Mouse (Mus musculus) frontal cortex, postnatal 14 days (tissue): Measurements from ENCODE around the gene Insrr.
"Not testable (repeated sequence)": the region's sequence is repeated elsewhere in the genome, so short reads cannot be mapped to it uniquely, and the experiment has no call there.

Experiments used
- DNase-seq, 2 experiments: peaks; one replicate each; pipeline ENCODE4 v3.0.0; 2022; ENCODE audit warnings: low spot score in 2 of 2

Insrr gene

DNA sequence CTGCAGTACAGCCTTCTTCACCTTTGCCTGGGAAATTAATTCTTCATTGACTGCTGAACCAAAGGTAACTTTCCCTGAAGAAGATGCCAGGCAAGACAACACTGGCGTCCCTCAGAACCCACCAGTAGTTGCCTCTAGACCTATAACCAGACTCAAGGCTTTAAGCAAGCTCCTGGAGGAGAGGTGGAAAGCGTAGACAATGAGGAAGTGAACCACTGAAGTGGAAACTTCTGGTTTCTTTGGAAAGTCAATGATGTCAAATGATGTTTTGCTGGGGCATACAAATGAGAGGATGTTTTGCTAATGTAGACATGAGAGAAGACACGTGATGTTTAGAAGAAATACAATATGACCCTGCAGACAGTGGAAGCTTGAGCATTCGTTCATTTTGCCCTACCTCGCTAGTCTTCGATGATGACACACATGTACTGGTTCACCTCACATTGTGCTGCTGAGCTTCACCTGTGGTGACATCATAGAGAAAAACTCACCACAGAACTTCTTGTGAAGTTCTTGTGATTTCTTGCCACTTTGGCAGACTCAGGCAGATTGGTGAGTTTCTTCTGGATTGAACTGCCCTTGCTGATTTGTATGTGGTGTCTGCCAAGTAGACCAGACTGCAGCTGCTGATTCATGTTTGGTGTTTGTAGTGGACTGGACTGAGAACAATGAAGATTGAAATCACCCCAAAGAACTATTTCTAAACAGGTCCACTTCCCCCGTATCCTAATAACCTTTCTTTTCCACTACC lies 35.5 kb downstream of the Insrr start:
- DNase-seq: no peak

DNA sequence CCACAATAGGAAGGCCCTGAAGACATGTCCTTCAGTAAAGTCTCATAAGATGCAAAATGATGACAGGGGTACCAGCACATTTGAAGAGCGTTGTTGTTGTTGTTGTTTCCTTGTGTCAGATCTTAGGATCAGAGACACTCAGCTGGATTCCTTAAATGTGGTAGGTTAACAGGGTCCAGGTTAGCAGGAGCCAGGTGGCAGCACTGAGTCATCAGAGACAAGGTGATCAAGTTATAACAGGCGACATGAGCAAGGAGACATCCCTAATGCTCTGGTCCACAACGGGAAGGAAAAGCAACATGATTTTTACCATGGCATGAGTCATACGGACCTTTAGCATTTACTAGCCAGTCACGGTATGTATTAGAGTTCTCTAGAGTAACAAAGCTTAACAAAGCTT lies 36.7 kb downstream of the Insrr start:
- DNase-seq: no peak

DNA sequence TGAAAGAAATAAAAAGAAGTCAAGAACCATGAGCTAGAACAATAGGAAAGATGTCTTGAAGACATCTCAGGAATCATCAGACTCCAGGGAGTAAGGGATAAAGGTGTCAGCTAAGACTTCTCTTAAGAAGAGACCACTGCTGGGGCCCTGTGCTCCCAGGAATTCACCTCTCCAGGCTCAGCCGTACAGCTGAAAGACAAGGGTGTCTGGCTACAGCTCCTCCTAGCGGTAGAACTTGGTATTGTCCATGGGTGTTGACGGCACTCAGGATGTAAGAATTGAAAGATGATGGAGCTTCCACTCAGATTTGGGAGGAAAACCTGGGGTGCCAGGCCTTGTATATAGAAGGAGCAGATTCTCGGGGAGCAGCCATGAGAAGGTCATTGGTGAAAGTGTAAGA lies 41.9 kb downstream of the Insrr start:
- peak in 1 of 2 experiments; percentile 72 for DNase-seq

DNA sequence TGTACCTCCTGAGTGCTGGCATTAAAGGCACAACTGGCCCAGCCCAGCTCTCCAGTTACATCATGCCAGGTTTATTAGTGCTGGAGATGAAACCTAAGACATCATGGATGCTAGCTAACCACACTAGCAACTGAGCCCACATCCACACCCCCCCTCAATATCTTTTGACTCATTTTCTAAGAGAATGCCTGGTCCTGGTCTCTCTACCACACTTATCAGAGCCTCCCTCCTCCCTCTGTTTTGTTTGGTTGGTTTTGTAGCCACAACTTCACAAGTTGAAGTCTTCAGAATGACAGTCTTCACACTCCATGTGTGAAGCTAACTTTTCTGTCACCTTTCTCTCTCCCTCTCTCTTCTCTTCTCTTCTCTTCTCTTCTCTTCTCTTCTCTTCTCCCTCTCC lies 44.1 kb downstream of the Insrr start:
- no peak for DNase-seq

DNA sequence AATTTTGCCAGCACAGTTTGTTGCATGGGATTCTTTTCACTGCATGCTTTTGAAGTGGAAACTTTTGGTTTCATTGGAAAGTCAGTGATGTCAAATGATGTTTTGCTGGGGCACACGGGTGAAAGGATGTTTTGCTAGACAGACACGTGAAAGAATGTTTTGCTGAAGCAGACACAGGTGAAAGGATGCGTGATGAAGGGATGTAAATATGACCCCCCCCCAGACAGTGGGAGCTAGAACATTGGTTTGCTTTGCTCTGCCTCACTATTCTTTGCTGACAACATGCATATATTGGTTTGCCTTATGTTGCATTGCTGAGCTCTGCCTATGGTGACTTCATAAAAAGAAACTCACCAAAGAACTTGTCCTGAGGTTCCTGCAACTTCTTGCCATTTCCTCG lies 48.2 kb downstream of the Insrr start:
- DNase-seq: no peak

DNA sequence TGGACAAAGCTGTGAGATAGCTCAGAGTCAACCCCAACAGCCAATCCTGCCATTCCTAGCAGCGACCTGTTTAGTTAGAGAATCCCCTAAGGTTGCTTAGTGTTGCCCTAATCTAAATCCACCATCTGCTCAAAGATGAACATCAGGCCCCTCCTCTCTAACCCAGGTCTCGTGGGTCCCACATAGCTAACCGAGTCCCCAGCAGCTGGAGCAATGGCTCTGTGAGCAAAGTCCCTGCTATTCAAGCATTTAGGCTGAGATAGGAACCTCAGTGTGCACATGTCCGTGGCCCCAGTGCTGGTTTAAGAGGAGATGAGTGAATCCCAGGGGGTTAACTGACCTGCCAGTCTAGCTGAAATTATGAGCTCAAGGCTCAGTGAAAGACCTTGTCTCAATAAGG lies 49.4 kb downstream of the Insrr start:
- DNase-seq: no peak

DNA sequence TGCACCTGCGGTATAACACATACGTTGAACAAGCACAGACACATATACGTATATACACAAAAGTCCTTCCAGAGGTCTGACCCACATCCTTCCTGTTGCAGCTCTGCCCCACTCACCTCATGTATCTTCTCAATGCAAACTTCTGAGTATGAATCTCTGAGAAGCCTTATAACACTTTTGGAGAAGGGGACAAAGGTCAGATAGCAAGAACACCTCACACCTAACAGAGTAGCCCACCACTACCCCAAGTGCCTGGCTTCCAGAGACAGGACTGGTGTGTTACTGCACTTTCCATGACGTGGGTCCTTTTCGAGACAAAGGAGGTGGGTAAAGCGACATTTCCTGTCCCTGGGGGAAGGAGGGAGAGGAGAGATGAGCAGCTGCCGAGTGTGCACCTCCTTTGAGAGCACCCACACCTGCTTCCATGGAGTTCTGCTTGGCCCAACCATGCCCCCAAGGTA lies 49.9 kb downstream of the Insrr start, which contains the start of gene Sh2d2a:
Gene Sh2d2a (plus strand): TSS at position 106 of the 461 bp plus-strand sequence.
- DNase-seq: no peak

DNA sequence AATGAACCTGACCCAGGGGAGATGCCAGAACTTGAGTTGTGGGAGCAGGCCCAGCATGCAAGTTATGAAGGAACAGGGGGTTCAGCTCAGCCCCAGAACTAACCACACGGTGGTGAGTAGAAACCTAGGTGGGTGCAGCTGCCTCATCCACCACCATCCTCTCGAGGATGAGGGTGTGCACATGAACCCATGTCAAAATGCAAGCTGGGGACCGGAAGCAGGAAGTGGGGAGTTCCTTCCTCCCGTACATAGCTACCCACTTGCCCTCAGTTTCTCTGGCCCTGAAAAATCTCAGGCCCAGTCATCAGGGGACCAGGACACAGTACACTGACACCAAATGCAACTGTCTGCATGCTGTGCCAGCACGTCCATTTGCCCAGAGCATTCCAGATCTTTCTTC lies 50.9 kb downstream of the Insrr start:
- no peak for DNase-seq

DNA sequence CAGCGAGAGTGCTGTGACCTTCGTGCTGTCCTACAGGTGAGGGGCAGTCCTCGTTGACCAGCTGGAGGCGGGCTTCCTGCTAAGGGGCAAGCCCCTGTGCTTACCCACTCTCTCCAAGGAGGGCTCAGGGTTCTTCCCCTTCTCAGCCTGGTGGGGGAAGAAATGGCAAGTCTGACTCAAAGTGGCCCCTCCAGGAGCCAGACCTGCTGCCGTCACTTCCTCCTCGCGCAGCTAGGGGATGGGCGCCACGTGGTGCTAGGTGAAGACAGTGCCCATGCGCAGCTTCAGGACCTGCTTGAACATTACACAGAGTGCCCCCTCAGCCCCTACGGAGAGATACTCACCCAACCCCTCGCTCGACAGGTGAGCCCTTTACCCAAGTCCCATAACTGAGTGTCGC lies 52.4 kb downstream of the Insrr start:
- no peak for DNase-seq

DNA sequence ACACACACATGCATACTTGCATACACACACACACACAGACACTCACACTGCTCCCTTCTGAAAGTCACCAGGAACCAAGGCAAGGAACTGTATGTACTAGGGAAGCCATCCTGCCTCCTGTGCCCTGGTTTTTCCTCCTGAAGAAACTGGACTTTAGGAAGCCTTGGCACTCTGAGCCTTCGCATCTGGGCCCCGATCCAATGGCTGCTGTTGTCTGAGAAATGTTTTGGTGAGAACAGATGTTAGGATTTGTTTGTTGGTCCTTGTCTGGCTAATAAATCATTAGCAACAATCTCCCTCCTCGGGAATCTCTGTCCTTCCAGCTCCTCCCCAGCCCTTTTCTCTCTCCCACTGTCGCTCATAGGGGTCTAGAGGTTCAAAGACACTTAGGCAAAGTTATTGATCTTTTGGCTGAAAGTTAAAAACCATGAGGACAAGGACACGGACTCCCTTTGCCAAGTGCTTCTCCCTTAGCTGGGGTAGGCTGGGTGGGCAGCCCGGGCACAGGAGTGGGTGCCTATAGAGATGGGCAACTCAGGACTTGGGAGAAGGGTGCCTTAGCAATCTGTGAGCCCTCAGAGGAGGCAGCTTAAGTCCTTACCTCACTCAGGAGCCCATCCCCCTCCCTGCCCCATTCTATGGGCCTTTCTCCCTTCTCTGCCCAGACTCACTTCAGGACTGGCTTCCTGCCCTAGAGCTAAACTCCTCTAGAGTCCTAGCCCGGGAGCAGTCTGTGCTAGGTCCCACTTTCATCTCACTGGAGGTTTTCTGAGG lies 58.2 kb downstream of the Insrr start:
- DNase-seq: no peak

DNA sequence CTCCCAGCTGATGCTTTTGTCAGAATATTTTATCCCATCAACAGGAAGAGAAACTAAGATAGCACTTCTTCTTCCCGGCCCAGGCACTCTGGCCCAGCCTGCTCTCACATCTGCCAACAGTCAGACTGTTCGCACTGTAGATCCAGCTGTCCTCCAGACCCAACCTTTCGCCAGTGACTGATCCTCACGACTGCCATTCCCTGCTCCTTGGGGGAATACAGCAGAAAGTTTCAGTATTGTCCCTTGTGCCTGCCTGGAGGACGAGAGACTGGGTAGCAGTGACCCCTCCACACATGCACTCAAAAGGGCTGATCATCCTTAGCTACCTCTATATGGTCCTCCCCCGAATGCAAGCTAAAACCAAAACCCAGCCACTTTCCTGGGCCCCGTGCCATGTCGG lies 59.2 kb downstream of the Insrr start:
- DNase-seq: no peak

DNA sequence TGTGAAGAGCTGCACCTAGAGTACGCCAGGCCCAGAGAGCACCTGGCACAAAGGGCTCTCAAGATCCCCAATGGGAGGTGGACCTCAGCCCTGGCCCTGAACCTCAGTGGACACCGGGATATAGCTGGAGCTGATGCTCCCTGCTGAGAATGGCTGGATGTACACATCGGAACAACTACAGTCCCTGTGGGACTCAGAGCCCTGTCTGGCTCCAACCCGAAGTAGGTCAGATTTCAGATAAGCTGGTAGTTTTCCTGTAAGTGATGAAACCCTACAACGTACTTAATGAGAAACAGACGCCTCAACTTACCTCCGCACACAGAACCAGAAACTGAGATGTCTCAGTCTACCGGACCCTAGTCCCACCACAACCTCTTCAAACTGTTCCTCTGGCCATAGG lies 60.9 kb downstream of the Insrr start:
- no peak for DNase-seq

DNA sequence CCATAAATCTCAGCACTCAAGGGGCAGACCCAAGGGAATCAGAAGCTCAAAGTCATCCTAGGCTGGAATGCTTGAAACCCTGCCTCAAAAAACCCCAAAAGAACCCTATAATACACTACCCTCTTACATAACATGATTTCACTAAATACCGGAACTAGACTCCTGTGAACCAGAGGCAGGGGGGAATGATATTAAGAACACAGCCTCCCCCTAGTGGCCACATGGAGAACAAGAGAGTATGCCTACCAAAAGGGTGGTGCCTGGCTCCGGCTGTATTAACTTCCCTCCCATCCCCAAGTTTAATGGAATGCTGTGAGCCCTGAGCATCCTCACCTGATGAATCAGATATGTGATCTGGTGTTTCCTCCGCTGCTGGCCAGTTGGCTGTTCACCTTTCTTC lies 63.1 kb downstream of the Insrr start:
- DNase-seq: peak; percentile 42 to 63

DNA sequence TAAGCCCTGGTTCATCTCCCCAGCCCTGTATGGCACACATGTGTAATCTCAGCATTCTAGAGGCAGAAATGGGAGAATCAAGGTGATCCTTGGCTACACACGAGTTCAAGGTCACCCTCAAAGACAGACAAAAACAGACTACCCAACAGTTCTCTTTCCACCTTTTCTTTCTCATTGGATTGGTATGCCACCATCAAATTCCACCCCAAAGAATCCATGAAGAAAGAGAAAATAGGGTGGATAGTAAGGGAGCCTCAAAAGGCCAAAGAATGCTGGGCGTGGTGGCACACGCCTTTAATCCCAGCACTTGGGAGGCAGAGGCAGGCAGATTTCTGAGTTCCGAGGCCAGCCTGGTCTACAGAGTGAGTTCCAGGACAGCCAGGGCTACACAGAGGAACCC lies 67.4 kb downstream of the Insrr start:
- DNase-seq: not testable (repeated sequence)
